Mouse (Mus musculus) hindbrain, embryonic 12.5 days (tissue): ENCODE results near the gene Taok1. TPM values are rescaled to one million over a fixed set of nuclear protein-coding genes. Genes with fewer than 3 reads are reported as not detected.

Source experiments
- ATAC-seq: fragments of 200-750 bp; cut with Nextera tagmentation; 2 replicates; pipeline ENCODE4 v1.8.0; 2017; ENCODE audit warnings: moderate TSS enrichment; ENCODE audit not compliant: low FRiP score
- H3K27ac ChIP-seq: fragments of 300-500 bp; sonication (generic); 2 replicates; pipeline ENCODE4 v1.5.1; 2016; ENCODE audit warnings: mild to moderate bottlenecking
- H3K27me3 ChIP-seq: fragments of 300-500 bp; sonication (generic); 2 replicates; pipeline ENCODE4 v1.6.1; 2016; ENCODE audit warnings: mild to moderate bottlenecking
- H3K36me3 ChIP-seq: fragments of 300-500 bp; sonication (generic); 2 replicates; pipeline ENCODE4 v1.6.1; 2016; ENCODE audit warnings: mild to moderate bottlenecking
- H3K4me1 ChIP-seq: fragments of 300-500 bp; sonication (generic); 2 replicates; pipeline ENCODE4 v1.6.1; 2016
- H3K4me2 ChIP-seq: fragments of 300-500 bp; sonication (generic); replicated peaks from 2 replicates; pipeline ENCODE4 v1.6.1; 2016; ENCODE audit warnings: mild to moderate bottlenecking
- H3K4me3 ChIP-seq: fragments of 300-500 bp; sonication (generic); 2 replicates; pipeline ENCODE4 v1.5.1; 2016; ENCODE audit warnings: mild to moderate bottlenecking
- H3K9ac ChIP-seq: fragments of 300-500 bp; sonication (generic); 2 replicates; pipeline ENCODE4 v1.6.1; 2016; ENCODE audit warnings: mild to moderate bottlenecking, moderate library complexity
- H3K9me3 ChIP-seq: fragments of 300-500 bp; sonication (generic); replicated peaks from 2 replicates; pipeline ENCODE4 v1.6.1; 2016; ENCODE audit warnings: mild to moderate bottlenecking
- WGBS: fragments of 180-500 bp; shearing (Covaris S2); methylation state at CpG from one replicate; pipeline ENCODE4 v1.1.7; 2016; 5-methylcytosine and 5-hydroxymethylcytosine counted together
- polyA plus RNA-seq: library from polyadenylated mRNA; unstranded; fragments of >200 nt; fragmentation: Nextera tagmentation; extraction: Ambion mirVana; gene quantifications from 2 replicates; pipeline ENCODE4 v1.2.1, GENCODE M21; 2016

Taok1 gene
- polyA plus RNA-seq, 1 experiment from 2014 or later = 22.3 TPM

DNA sequence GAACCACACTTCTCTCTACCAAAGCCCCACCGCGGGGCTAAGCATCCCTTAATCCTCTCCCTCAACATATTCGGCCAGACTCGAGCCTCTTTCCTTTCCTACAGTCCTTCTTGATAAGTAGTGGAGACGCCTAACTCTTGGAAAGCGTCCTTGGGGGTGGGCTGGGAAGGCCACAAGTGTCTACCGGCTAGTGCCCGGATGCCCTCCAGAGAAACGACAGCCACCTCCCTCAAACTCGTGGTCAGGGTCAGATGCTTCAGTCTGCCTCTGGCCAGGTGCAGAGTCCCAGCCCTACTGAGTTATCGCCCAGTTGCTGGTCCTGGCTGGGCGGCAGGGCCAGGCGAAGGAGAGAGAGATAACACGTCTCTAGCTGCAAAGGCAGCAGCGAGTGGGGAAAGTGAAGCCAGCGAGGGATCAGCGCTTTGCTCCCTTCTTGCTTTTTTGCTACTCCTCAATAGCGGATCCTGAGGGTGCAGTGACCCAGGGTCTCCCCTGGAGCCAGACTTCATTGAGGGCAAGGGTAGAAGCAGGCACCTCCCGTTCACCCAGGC, 93.3 kb downstream of the Taok1 start:
- Histone ChIP-seq H3K27me3 (peaks cover 24% of the 10 kb centered on the region), H3K4me1 (peaks cover 46% of the 10 kb centered on the region), H3K9me3 (no peaks in the 10 kb centered on the region), H3K4me3 (peak overlapping the region; percentile 45), H3K36me3 (no peaks in the 10 kb centered on the region), H3K9ac (peak overlapping the region; percentile 51), H3K27ac (0 out of 2 replicates have a peak overlapping the region, but pooled peaks have one; percentile 30), H3K4me2 (peak overlapping the region; percentile 87)
- no peak for ATAC-seq
- WGBS = 6% methylated on average over 19 of the region's 19 CpGs

DNA sequence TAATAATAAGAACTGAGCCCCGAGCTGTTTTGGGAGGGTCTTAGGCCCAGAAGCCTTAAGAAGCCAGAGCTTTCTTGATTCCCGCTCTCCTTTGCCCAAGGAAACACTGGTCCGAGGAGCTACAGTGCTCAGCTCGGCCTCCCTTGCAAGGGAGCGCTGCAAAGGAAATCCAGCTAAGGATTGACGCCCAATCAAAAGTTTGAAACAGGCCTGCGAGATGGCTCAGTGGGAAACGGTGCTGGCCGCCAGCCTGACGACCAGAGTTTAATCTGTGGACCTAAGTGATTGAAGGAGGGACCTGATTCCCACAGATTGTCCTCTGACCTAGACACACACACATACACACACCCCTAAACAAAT, 93.8 kb downstream of the Taok1 start:
- Histone ChIP-seq H3K9ac (no peak overlapping the region), H3K27me3 (peaks cover 24% of the 10 kb centered on the region), H3K36me3 (no peaks in the 10 kb centered on the region), H3K4me1 (peaks cover 46% of the 10 kb centered on the region), H3K9me3 (no peaks in the 10 kb centered on the region), H3K4me3 (peak overlapping the region; percentile 62), H3K27ac (no peak overlapping the region), H3K4me2 (peak overlapping the region; percentile 93)
- ATAC-seq = no peak
- 6% methylated on average over 10 of the region's 10 CpGs for WGBS

- H3K27me3 ChIP-seq = peaks cover 24% of the 10 kb centered on the region
- H3K9me3 ChIP-seq = no peaks in the 10 kb centered on the region
- H3K27ac ChIP-seq = peak overlapping the region; percentile 32; the same call in 1 of the 2 replicates
- H3K9ac ChIP-seq = peak overlapping the region; percentile 75
- under 1% methylated on average over 70 of the region's 84 CpGs for WGBS
- peaks cover 50% of the 10 kb centered on the region for H3K4me1 ChIP-seq
- peak overlapping the region; percentile 62 for H3K4me3 ChIP-seq
- H3K4me2 ChIP-seq = peak overlapping the region; percentile 93
- peak; percentile 60 for ATAC-seq
- no peaks in the 10 kb centered on the region for H3K36me3 ChIP-seq
These were observed 94.5 kb downstream of the Taok1 start for GRCm38 (mm10) chr11:77512891-77513810.

DNA sequence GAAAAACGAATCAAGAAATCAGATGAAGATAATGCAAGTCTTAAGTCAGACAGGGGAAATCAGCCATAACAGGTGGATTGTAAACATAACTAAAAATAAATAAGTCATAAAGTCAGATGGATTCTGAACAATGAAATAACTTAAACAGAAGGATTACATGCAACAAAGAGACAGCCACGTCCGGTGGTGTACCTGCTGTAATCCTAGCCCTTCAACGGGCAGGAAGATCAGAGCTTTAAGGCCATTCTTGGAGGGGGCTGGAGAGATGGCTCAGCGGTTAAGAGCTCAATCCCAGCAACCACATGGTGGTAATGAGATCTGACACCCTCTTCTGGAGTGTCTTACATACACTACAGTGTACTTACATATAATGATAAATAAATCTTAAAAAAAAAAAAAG, 96.3 kb downstream of the Taok1 start:
- no peak for ATAC-seq
- no peak overlapping the region for H3K9ac ChIP-seq
- WGBS = 80% methylated on average over 5 of the region's 5 CpGs

GRCm38 (mm10) chr11:77508068-77509021, 99.3 kb downstream of the Taok1 start:
- peak; percentile 55; the same call in 1 of the 2 replicates for ATAC-seq
- Histone ChIP-seq H3K9me3 (no peaks in the 10 kb centered on the region), H3K36me3 (peaks cover 41% of the 10 kb centered on the region), H3K4me3 (peak overlapping the region; percentile 27), H3K9ac (peak overlapping the region; percentile 59), H3K4me1 (peaks cover 14% of the 10 kb centered on the region), H3K27me3 (no peaks in the 10 kb centered on the region), H3K4me2 (peak overlapping the region; percentile 60), H3K27ac (no peak overlapping the region)
- 20% methylated on average over 49 of the region's 49 CpGs for WGBS

More for the DNA sequence above, 96.3 kb downstream of the Taok1 start:
- Histone ChIP-seq H3K4me3 (no peak overlapping the region), H3K27me3 (peaks cover 15% of the 10 kb centered on the region), H3K4me1 (peaks cover 43% of the 10 kb centered on the region), H3K4me2 (no peak overlapping the region), H3K36me3 (peaks cover 11% of the 10 kb centered on the region), H3K27ac (no peak overlapping the region), H3K9me3 (no peaks in the 10 kb centered on the region)

GRCm38 (mm10) chr11:77507426-77507825, 100.2 kb downstream of the Taok1 start:
- WGBS = 74% methylated on average over 4 of the region's 4 CpGs
- 0 out of 2 replicates have a peak, but pooled peaks have one; percentile 13 for ATAC-seq
- H3K36me3 ChIP-seq = peaks cover 51% of the 10 kb centered on the region
- no peak overlapping the region for H3K27ac ChIP-seq
- no peak overlapping the region for H3K9ac ChIP-seq
- H3K27me3 ChIP-seq = no peaks in the 10 kb centered on the region
- H3K4me3 ChIP-seq = no peak overlapping the region
- H3K4me2 ChIP-seq = no peak overlapping the region
- H3K9me3 ChIP-seq = no peaks in the 10 kb centered on the region
- peaks cover 9% of the 10 kb centered on the region for H3K4me1 ChIP-seq

DNA sequence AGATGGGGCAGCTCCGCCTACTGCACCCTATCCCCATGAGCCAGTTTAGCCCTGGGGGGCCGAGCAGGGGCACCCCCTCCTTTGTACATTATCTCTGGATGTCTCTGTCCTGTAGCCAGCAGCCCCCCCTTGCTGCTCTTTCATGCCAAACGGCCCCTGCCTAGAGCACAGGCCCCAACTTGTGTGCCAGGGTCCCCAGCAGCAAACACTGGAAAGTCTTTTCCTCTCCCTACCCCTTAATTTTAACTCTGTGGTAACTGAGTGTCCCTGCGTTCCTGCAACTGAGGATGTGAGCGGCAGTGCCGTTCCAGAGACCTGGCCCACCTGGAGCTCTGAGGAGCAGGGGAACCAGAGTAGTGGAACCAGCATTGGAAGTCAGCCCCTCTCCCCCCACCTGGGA, 100.7 kb downstream of the Taok1 start:
- ATAC-seq = no peak
- H3K36me3 ChIP-seq = peaks cover 51% of the 10 kb centered on the region
- H3K9me3 ChIP-seq = no peaks in the 10 kb centered on the region
- no peaks in the 10 kb centered on the region for H3K27me3 ChIP-seq
- 89% methylated on average over 6 of the region's 6 CpGs for WGBS
- H3K4me2 ChIP-seq = no peak overlapping the region
- H3K27ac ChIP-seq = no peak overlapping the region
- peaks cover 6% of the 10 kb centered on the region for H3K4me1 ChIP-seq
- no peak overlapping the region for H3K9ac ChIP-seq
- H3K4me3 ChIP-seq = no peak overlapping the region

DNA sequence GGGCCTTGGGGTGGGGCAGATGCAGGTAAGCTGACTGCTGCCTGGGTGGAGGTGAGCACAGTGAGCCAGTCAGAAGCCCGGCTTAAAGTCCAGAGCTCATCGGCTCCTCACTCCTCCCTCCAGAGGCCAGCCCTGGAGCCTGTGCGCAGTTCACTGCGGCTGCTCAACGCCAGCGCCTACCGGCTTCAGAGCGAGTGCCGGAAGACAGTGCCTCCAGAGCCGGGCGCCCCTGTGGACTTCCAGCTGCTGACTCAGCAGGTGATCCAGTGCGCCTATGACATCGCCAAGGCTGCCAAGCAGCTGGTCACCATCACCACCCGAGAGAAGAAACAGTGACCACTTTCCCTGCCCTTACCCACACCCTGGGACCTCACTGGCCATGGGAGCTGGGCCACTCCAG, 101.3 kb downstream of the Taok1 start:
- Histone ChIP-seq H3K9me3 (no peaks in the 10 kb centered on the region), H3K4me3 (no peak overlapping the region), H3K27ac (no peak overlapping the region), H3K4me1 (peaks cover 7% of the 10 kb centered on the region), H3K4me2 (no peak overlapping the region), H3K27me3 (no peaks in the 10 kb centered on the region), H3K9ac (no peak overlapping the region), H3K36me3 (peaks cover 51% of the 10 kb centered on the region)
- no peak for ATAC-seq
- WGBS = 86% methylated on average over 14 of the region's 14 CpGs

DNA sequence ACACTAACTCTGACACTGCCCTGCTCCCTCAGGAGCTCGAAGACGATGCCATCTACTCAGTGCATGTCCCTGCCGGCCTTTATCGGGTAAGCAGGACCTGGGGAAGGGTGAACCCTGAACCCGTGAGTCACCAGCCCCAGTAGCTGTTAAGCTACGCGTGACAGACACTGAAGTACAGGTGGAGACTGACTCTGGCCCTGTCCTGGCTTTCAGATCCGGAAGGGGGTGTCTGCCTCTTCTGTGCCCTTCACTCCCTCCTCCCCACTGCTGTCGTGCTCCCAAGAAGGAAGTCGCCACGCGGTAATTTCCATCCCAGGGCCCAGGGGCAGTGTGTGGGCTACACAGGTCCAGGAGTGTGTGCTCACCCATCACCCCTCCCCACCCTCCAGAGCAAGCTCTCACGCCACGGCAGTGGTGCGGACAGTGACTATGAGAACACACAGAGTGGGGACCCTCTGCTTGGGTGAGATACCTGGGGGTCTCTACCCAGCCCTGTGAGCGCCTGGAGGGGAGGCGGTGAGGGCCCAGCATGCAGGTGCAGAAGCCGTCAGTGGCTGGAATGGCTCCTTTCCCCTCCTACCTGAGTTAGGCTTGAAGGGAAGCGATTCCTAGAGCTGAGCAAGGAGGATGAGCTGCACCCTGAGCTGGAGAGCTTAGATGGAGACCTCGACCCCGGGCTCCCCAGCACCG, 102.2 kb downstream of the Taok1 start:
- no peak overlapping the region for H3K9ac ChIP-seq
- H3K4me3 ChIP-seq = no peak overlapping the region
- WGBS = 87% methylated on average over 22 of the region's 22 CpGs
- no peak overlapping the region for H3K4me2 ChIP-seq
- H3K27ac ChIP-seq = no peak overlapping the region
- H3K9me3 ChIP-seq = no peaks in the 10 kb centered on the region
- no peak for ATAC-seq
- H3K27me3 ChIP-seq = no peaks in the 10 kb centered on the region
- H3K4me1 ChIP-seq = peaks cover 15% of the 10 kb centered on the region
- peaks cover 56% of the 10 kb centered on the region for H3K36me3 ChIP-seq

DNA sequence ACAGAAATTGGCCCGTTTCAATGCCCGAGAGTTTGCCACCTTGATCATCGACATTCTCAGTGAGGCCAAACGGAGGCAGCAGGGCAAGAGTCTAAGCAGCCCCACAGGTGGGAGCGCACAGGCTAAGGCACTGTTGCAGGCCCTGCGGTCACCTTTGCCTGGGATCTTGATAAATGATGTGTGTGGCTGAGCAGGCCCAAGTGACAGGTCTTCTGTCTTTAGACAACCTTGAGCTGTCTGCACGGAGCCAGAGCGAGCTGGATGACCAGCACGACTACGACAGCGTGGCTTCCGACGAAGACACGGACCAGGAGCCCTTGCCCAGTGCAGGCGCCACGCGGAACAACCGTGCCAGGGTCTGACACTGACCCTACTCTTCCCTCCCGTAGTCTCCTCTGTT, 103.2 kb downstream of the Taok1 start:
- no peak for ATAC-seq
- H3K36me3 ChIP-seq = peaks cover 67% of the 10 kb centered on the region
- H3K27me3 ChIP-seq = no peaks in the 10 kb centered on the region
- no peak overlapping the region for H3K9ac ChIP-seq
- H3K4me2 ChIP-seq = no peak overlapping the region
- peaks cover 24% of the 10 kb centered on the region for H3K4me1 ChIP-seq
- no peak overlapping the region for H3K4me3 ChIP-seq
- H3K9me3 ChIP-seq = no peaks in the 10 kb centered on the region
- H3K27ac ChIP-seq = no peak overlapping the region
- WGBS = 95% methylated on average over 19 of the region's 19 CpGs

DNA sequence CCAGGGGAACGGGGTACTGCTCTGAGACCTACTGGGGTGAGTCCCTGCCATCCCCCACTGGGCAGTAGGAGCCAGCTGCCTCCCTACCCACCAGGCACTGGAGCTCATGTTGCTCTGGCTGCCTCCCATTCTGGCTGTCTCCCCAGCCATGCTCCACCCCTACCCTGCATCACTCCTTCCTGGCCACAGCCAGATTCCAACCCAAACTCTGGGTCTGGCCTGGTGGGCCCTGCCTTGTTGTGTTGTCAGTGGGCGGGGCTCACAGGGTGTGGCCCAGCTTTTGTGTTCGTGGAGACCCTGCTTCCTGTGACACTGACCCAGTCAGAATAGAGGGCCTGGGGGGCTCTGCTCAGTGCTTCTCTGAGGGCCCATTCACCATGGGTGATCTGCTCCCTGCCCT, 104.1 kb downstream of the Taok1 start:
- H3K9ac ChIP-seq = no peak overlapping the region
- no peak for ATAC-seq

More for the DNA sequence above, 104.1 kb downstream of the Taok1 start:
- Histone ChIP-seq H3K4me3 (no peak overlapping the region), H3K36me3 (peaks cover 74% of the 10 kb centered on the region), H3K27me3 (no peaks in the 10 kb centered on the region), H3K9me3 (no peaks in the 10 kb centered on the region), H3K4me2 (no peak overlapping the region), H3K4me1 (peaks cover 26% of the 10 kb centered on the region), H3K27ac (no peak overlapping the region)
- 67% methylated on average over 3 of the region's 3 CpGs for whole genome bisulfite sequencing
